Mouse (Mus musculus) gastrocnemius, adult 8-10 months (tissue): Measurements from ENCODE around the gene Pias4. TPM values are rescaled to one million over a fixed set of nuclear protein-coding genes. Genes with fewer than 3 reads are reported as not detected.
A peak's percentile ranks its signal among the peaks of the same experiment; 100 is the strongest.
"Not testable (repeated sequence)": the region's sequence is repeated elsewhere in the genome, so short reads cannot be mapped to it uniquely, and the experiment has no call there.

ENCODE experiments used
- DNase-seq, 2 experiments: peaks; one replicate each; pipeline ENCODE4 v3.0.0; 2022; ENCODE audit warnings: low spot score in 2 of 2
- total RNA-seq, 4 experiments: library from RNA; stranded (reverse); gene quantifications; 2 replicates each; pipeline ENCODE4 v1.2.4; 2022

Pias4 gene
- total RNA-seq, 4 experiments from 2014 or later, result 14.0 to 19.0 (median 16.2) TPM

GRCm38 (mm10) chr10:81191342-81191982, 23.7 kb upstream of the Pias4 start:
- DNase-seq, result no peak

- DNase-seq, result no peak
Measured at GRCm38 (mm10) chr10:81190912-81191321, 23.2 kb upstream of the Pias4 start.

GRCm38 (mm10) chr10:81190236-81190911, 22.7 kb upstream of the Pias4 start:
- no peak for DNase-seq

- DNase-seq, result no peak
Measured at GRCm38 (mm10) chr10:81189821-81190220, 22.1 kb upstream of the Pias4 start.

GRCm38 (mm10) chr10:81187161-81187560, 19.4 kb upstream of the Pias4 start:
- no peak for DNase-seq

GRCm38 (mm10) chr10:81184765-81185164, 17.0 kb upstream of the Pias4 start:
- no peak for DNase-seq

GRCm38 (mm10) chr10:81183805-81184204, 16.1 kb upstream of the Pias4 start, which contains the start of gene 4930442H23Rik:
4930442H23Rik (minus strand) TSS chr10:81183849.
- DNase-seq, result no peak

GRCm38 (mm10) chr10:81182336-81183333, 14.9 kb upstream of the Pias4 start, which contains the start of gene Dapk3:
Dapk3 (plus strand) TSS chr10:81183005.
- peak; percentile 94 to 96 for DNase-seq

- not testable (repeated sequence) for DNase-seq
Measured at GRCm38 (mm10) chr10:81181860-81182259, 14.1 kb upstream of the Pias4 start.

GRCm38 (mm10) chr10:81180946-81181345, 13.2 kb upstream of the Pias4 start:
- no peak for DNase-seq

GRCm38 (mm10) chr10:81179451-81180342, 12.0 kb upstream of the Pias4 start:
- DNase-seq, result no peak

GRCm38 (mm10) chr10:81178927-81179326, 11.2 kb upstream of the Pias4 start:
- no peak for DNase-seq

GRCm38 (mm10) chr10:81177958-81178712, 10.4 kb upstream of the Pias4 start:
- DNase-seq, result no peak

GRCm38 (mm10) chr10:81177491-81177925, 9.8 kb upstream of the Pias4 start:
- no peak for DNase-seq

- DNase-seq, result peak; percentile 99
Measured at GRCm38 (mm10) chr10:81176466-81177271, 8.9 kb upstream of the Pias4 start, which contains the start of gene Eef2. Eef2 (plus strand) TSS chr10:81176631.

- DNase-seq, result no peak
Measured at GRCm38 (mm10) chr10:81175936-81176465, 8.3 kb upstream of the Pias4 start.

- DNase-seq, result not testable (repeated sequence)
Measured at GRCm38 (mm10) chr10:81175345-81175701, 7.6 kb upstream of the Pias4 start.

- peak in 1 of 2 experiments; percentile 79 for DNase-seq
Measured at GRCm38 (mm10) chr10:81174617-81175344, 7.1 kb upstream of the Pias4 start.
